Mouse (Mus musculus) R1 (cell line): Measurements from ENCODE around the gene Tmem47.

Source experiments
- DNase-seq: peaks from one replicate; pipeline ENCODE4 v3.0.0-alpha.2; 2018; ENCODE audit warnings: low read depth, low spot score

The Tmem47 gene

GRCm38 (mm10) chrX:81070210-81070803 is at the start of gene Tmem47:
Gene Tmem47 (plus strand): TSS chrX:81070698.
- DNase-seq, result peak; percentile 79

GRCm38 (mm10) chrX:81070804-81071461 is 435 bp downstream of the Tmem47 start:
- peak; percentile 50 for DNase-seq

- peak; percentile 21 for DNase-seq
Measured at GRCm38 (mm10) chrX:81071746-81072640, 1.5 kb downstream of the Tmem47 start.

- DNase-seq, result peak; percentile 47
Measured at GRCm38 (mm10) chrX:81072651-81073050, 2.2 kb downstream of the Tmem47 start.

GRCm38 (mm10) chrX:81073834-81074233 is 3.3 kb downstream of the Tmem47 start:
- no peak for DNase-seq

DNA sequence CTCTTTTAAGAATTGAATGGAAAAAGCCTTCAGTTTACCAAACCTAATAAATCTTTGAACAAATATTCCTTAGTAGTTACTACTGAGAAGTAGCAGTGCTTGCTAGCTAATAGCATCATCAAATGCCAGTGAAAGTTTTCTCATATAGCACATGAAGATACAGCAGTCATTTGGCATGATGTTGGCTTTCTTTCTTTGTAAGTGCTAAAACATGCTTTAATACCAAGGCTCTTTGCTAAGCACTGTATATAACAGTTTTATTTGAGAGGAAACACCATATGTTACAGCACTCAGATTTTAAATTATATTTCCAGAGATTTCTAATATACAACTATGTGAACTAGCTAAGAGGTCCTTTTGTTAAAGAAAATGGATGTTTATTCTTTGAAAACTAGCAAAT is 8.0 kb downstream of the Tmem47 start:
- no peak for DNase-seq

GRCm38 (mm10) chrX:81080996-81081395 is 10.5 kb downstream of the Tmem47 start:
- no peak for DNase-seq

- DNase-seq, result peak; percentile 52
Measured at GRCm38 (mm10) chrX:81085025-81085752, 14.7 kb downstream of the Tmem47 start.

- no peak for DNase-seq
Measured at GRCm38 (mm10) chrX:81147416-81147815, 76.9 kb downstream of the Tmem47 start.
